Mouse (Mus musculus) right cerebral cortex, adult 2 months (tissue): ENCODE results near the gene Chaf1a.
"Not testable (repeated sequence)": the region's sequence is repeated elsewhere in the genome, so short reads cannot be mapped to it uniquely, and the experiment has no call there.

Experiments used
- DNase-seq, 2 experiments: peaks; one replicate each; pipeline ENCODE4 v3.0.0; 2021 to 2022; ENCODE audit warnings: low spot score in 2 of 2

The Chaf1a gene

DNA sequence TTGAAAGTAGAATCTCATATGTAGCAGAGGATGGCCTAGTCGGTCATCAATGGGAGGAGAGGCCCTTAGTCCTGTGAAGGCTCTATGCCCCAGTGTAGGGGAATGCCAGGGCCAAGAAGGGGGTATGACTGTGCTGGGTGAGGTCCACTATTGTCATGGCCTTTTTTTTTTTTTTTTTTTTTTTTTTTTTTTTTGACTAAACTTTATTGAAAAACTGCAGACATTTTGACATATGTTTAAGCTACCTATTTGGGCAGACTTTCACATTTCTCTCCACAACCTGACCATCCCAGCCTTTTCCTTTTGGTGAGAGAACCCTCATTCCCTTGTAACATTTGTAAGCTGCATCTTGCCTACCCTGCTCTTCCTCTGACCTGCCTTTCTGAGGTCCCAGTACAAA lies 52.1 kb downstream of the Chaf1a start:
- DNase-seq: no peak

DNA sequence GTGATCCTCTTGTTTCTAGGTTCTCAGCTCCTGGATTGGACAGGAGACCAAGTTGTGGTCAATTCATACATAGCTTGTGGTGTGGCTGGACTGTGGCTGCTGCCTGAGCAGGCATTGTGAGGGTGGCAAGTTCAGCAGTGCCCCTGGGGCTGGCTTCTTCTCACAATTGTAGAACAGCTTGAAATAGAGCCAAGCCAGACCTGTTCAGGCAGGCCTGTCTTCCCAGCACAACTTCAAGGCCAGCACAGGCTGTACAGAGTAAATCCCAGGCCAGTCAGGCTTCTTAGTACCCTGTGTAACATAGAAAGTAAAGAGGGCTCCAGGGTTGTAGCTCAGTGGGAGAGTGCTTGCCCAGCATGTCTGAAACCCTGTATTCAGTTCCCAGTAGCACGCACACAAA lies 52.6 kb downstream of the Chaf1a start:
- DNase-seq: no peak

DNA sequence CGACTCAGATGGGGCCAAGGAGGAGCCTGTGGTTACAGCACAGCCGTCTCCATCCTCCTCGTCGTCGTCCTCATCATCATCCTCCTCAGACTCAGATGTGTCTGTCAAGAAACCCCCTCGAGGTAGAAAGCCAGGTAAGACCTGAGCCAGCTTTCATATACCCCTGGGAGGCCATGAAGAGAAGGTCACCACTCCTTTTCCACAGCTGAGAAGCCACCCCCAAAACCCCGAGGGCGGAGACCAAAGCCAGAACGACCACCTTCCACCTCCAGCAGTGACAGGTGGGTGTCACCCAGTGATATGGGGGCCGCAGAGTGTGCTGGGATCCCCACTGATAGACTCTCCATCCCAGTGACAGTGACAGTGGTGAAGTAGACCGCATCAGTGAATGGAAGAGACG lies 56.6 kb downstream of the Chaf1a start:
- no peak for DNase-seq

GRCm38 (mm10) chr17:56098180-56098579 lies 57.9 kb downstream of the Chaf1a start:
- DNase-seq: no peak

GRCm38 (mm10) chr17:56098711-56099572 lies 58.7 kb downstream of the Chaf1a start:
- DNase-seq: no peak

GRCm38 (mm10) chr17:56100811-56101210 lies 60.6 kb downstream of the Chaf1a start:
- no peak for DNase-seq

GRCm38 (mm10) chr17:56102158-56102557 lies 61.9 kb downstream of the Chaf1a start:
- DNase-seq: no peak

GRCm38 (mm10) chr17:56102927-56103326 lies 62.7 kb downstream of the Chaf1a start:
- DNase-seq: no peak

- no peak for DNase-seq
Observed at GRCm38 (mm10) chr17:56103465-56104285, 63.4 kb downstream of the Chaf1a start.

- not testable (repeated sequence) for DNase-seq
Observed at GRCm38 (mm10) chr17:56104821-56105220, 64.6 kb downstream of the Chaf1a start.

DNA sequence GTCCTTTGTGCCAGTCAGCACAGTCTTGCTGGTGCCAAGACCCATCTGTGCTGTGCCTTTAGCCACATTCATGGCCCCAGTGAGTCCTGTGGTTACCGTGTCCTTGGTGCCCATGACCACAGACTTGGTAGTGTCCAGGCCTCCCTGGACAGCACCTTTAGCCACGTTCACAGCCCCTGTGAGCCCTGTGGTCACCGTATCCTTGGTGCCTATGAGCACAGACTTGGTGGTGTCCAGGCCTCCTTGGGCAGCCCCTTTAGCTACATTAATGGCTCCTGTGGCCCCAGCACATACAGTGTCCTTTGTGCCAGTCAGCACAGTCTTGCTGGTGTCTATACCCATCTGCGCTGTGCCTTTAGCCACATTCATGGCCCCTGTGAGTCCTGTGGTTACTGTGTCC lies 66.2 kb downstream of the Chaf1a start:
- DNase-seq: not testable (repeated sequence)

- no peak for DNase-seq
Observed at GRCm38 (mm10) chr17:56106981-56107380, 66.7 kb downstream of the Chaf1a start.

DNA sequence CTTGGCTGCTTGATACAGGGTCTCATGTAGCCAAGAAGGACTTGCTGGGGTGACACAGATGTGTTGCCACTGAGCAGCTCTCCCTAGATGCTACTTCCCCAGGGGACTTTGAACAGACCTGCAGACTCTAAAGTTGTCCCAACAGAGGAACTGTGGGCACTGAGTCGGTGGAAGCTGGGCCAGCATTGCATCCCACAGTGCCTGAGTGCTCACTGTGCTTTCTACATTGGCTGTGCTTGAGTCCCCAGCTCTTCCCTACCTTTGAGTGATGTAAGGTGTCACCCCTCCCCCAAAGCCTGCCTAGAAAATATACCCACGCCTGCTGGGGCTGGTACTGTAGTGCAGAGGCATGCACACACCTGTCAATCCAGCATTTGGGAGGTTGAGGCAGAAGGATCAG lies 67.5 kb downstream of the Chaf1a start:
- no peak for DNase-seq

GRCm38 (mm10) chr17:56108334-56109044 lies 68.2 kb downstream of the Chaf1a start:
- peak in 1 of 2 experiments; percentile 62 for DNase-seq

GRCm38 (mm10) chr17:56109219-56110051 lies 69.2 kb downstream of the Chaf1a start, which contains the start of gene Plin4:
Plin4 (minus strand) TSS chr17:56109803.
- no peak for DNase-seq

DNA sequence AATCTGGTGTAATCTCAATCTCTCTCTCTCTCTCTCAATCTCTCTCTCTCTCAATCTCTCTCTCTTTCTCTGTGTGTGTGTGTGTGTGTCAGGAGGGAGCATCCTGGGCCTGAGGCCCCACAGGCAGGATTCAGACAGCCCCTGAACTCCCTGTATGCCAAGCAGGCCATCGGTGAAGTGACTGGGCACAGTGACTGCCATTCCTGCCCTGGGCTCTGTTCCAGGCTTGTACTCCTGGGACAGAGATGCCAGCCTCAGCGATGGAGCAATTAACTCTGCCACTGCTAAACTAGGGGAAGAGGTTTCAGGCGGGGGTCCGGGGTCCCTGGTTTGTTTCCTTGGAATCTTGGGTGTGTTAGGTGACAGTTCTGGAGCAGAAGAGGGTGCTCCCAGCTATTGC lies 70.3 kb downstream of the Chaf1a start:
- DNase-seq: no peak

DNA sequence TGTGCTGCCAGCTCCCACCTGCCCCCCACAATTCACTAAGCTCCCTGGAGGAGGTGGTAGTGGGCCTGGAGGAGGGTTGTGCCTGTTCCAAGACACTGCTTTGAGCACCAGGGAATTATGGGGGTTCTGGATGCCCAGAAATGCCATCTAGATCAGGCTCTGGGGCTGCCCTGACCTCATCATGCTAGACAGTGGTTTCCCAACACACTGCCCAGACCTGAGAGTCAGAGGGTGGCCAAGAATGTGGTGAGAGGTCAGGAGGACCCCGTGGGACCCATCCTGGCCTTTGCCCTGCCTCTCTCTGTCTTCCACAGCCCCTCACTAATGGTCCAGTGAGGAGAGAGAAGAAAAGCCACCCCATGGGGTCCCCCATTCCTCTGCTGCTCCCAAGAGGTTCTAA lies 70.8 kb downstream of the Chaf1a start:
- DNase-seq: no peak

GRCm38 (mm10) chr17:56111864-56112263 lies 71.6 kb downstream of the Chaf1a start:
- peak; percentile 63 to 70 for DNase-seq

DNA sequence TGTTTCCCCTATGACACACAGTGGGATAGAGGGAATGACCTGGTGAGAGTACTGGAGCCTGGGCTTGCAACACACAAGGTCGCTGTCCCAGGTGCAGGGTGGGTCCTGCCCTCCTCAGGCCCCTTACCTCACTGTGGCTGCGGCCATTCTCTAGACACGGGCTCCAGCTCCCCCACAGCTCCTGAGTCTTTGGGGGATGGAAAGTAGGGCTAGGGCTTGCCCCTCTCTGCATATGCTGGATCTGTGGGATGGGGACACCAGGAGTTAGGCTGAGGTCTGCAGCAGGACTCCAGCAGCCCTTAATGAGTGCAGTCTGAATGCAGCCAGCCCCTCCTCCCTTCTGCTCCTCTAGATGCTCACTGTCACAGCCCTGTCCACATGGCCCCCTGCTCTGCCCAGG lies 72.5 kb downstream of the Chaf1a start:
- no peak for DNase-seq

DNA sequence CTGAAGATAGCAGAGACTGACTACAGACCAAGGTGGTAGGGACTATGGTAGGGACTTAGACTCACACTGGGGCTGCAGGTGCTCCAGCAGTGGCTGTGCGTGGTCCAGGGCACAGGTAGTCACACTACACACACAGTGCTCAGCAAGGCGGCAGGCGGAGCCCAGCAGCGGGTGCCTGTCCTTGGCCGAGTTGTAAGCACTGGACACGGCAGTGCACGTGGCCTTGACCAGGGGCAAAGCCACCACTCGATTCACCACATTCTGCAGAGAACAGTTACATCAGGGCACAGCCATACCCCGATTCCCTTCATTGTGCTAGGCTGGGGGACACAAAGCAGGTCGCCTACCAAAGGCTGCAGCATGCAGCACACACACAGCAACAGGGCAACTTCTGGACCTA lies 76.0 kb downstream of the Chaf1a start:
- DNase-seq: no peak

- no peak for DNase-seq
Observed at GRCm38 (mm10) chr17:56117251-56117710, 77.0 kb downstream of the Chaf1a start, which contains the start of gene Plin5. Plin5 (minus strand) TSS chr17:56117596.
